Mouse (Mus musculus): ENCODE data around the gene Dner.

DNA sequence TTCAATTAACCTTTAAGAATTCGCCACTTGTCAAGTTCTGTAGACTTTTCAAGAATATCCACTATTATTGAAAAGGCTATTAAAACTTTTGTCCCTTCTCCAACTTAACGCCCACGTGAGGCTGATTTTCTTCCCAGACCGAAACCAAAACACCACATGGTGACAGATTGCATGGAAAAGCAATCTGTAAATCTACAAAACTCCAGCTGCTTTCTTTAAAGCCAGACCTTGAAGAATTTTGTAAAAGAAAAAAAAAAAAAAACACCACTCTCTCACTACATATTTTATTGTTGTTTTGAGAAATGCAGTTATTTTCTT lies 173.1 kb downstream of the Dner start:
- TF ChIP-seq CTCF (IDR thresholded peaks at IDR 0.05; ENCODE audit: low read depth, low read length): no peak
- TF ChIP-seq POLR2A (IDR thresholded peaks at IDR 0.05; ENCODE audit: borderline replicate concordance, low read depth, low read length): no peak

All from bone marrow macrophage, adult 2 months (primary cell).